Mouse (Mus musculus) adipocyte (in vitro differentiated cells): ENCODE measurements around the gene Slc25a33.

ENCODE experiments used
- DNase-seq: peaks from one replicate; pipeline ENCODE4 v3.0.0-alpha.2; 2016; ENCODE audit warnings: low spot score

Slc25a33 gene

GRCm38 (mm10) chr4:149696189-149696971 lies 77.7 kb downstream of the Slc25a33 start:
- no peak for DNase-seq
